Mouse (Mus musculus) retina, postnatal 7 days (tissue): ENCODE measurements at regions not wholly inside any gene's neighbourhood (a gene's known extent, or its start where the extent isn't known, plus 50 kb on each side); places are given as distances from the start of the nearest gene placed in this dataset.

Experiments used
- DNase-seq: peaks from one replicate; pipeline ENCODE4 v3.0.0-alpha.2; 2012; ENCODE audit warnings: low read depth, low spot score

- DNase-seq = no peak
Observed at GRCm38 (mm10) chr6:31317741-31318225, 80.8 kb upstream of the Mkln1 start.

- DNase-seq = no peak
Observed at GRCm38 (mm10) chr6:31318506-31318905, 80.0 kb upstream of the Mkln1 start.

- DNase-seq = no peak
Observed at GRCm38 (mm10) chr6:31319431-31319830, 79.1 kb upstream of the Mkln1 start.

GRCm38 (mm10) chr6:31320141-31320830, 78.2 kb upstream of the Mkln1 start:
- no peak for DNase-seq

GRCm38 (mm10) chr6:31321066-31321846, 77.3 kb upstream of the Mkln1 start:
- no peak for DNase-seq

- DNase-seq = no peak
Observed at GRCm38 (mm10) chr6:31321902-31322301, 76.6 kb upstream of the Mkln1 start.

GRCm38 (mm10) chr6:31323228-31324190, 75.0 kb upstream of the Mkln1 start:
- no peak for DNase-seq

- DNase-seq = no peak
Observed at GRCm38 (mm10) chr6:31324717-31325116, 73.8 kb upstream of the Mkln1 start.

GRCm38 (mm10) chr6:31325621-31326020, 72.9 kb upstream of the Mkln1 start:
- no peak for DNase-seq

GRCm38 (mm10) chr6:31330327-31330726, 68.2 kb upstream of the Mkln1 start:
- DNase-seq = no peak

- no peak for DNase-seq
Observed at GRCm38 (mm10) chr6:31330868-31331267, 67.7 kb upstream of the Mkln1 start.

GRCm38 (mm10) chr6:31332254-31332653, 66.3 kb upstream of the Mkln1 start:
- no peak for DNase-seq

- DNase-seq = no peak
Observed at GRCm38 (mm10) chr6:31332714-31333113, 65.8 kb upstream of the Mkln1 start.

GRCm38 (mm10) chr6:31333228-31333922, 65.2 kb upstream of the Mkln1 start:
- DNase-seq = no peak

GRCm38 (mm10) chr6:31334086-31334485, 64.4 kb upstream of the Mkln1 start:
- no peak for DNase-seq

GRCm38 (mm10) chr6:31339122-31339947, 59.2 kb upstream of the Mkln1 start:
- no peak for DNase-seq

- no peak for DNase-seq
Observed at GRCm38 (mm10) chr6:31339948-31340250, 58.6 kb upstream of the Mkln1 start.

GRCm38 (mm10) chr6:31345366-31346084, 53.0 kb upstream of the Mkln1 start:
- DNase-seq = no peak

- no peak for DNase-seq
Observed at GRCm38 (mm10) chr6:31348333-31348732, 50.2 kb upstream of the Mkln1 start.
